Mouse (Mus musculus) hindbrain, postnatal 0 days (tissue): ENCODE results near the gene Pou6f2. TPM values are rescaled to one million over a fixed set of nuclear protein-coding genes. Genes with fewer than 3 reads are reported as not detected.

ENCODE experiments used
- ATAC-seq: fragments of 200-750 bp; cut with Nextera tagmentation; 2 replicates; pipeline ENCODE4 v1.8.0; 2017; ENCODE audit warnings: mild to moderate bottlenecking, moderate TSS enrichment, moderate library complexity
- DNase-seq: peaks from one replicate; pipeline ENCODE4 v3.0.0-alpha.2; 2015; ENCODE audit warnings: low spot score
- H3K27ac ChIP-seq: fragments of 300-500 bp; sonication (generic); 2 replicates; pipeline ENCODE4 v1.5.1; 2014; ENCODE audit warnings: mild to moderate bottlenecking
- H3K27me3 ChIP-seq: fragments of 300-500 bp; sonication (generic); 2 replicates; pipeline ENCODE4 v1.6.1; 2014; ENCODE audit warnings: low read length, mixed read lengths; ENCODE audit not compliant: insufficient read depth
- H3K36me3 ChIP-seq: fragments of 300-500 bp; sonication (generic); 2 replicates; pipeline ENCODE4 v1.6.1; 2014; ENCODE audit warnings: low read length, mixed read lengths; ENCODE audit not compliant: insufficient read depth
- H3K4me1 ChIP-seq: fragments of 300-500 bp; sonication (generic); 2 replicates; pipeline ENCODE4 v1.6.1; 2014; ENCODE audit warnings: antibody characterized with exemption, low read length, mixed read lengths; ENCODE audit not compliant: insufficient read depth
- H3K4me2 ChIP-seq: fragments of 300-500 bp; sonication (generic); 2 replicates; pipeline ENCODE4 v1.6.1; 2014; ENCODE audit warnings: low read depth, mild to moderate bottlenecking, low read length, moderate library complexity, mixed read lengths
- H3K4me3 ChIP-seq: fragments of 300-500 bp; sonication (generic); 2 replicates; pipeline ENCODE4 v1.5.1; 2014; ENCODE audit warnings: low read length
- H3K9ac ChIP-seq: fragments of 300-500 bp; sonication (generic); replicated peaks from 2 replicates; pipeline ENCODE4 v1.6.1; 2014; ENCODE audit warnings: mild to moderate bottlenecking, low read length, moderate library complexity, mixed read lengths
- H3K9me3 ChIP-seq: fragments of 300-500 bp; sonication (generic); 2 replicates; pipeline ENCODE4 v1.6.1; 2016; ENCODE audit warnings: low read length, mixed read lengths
- CTCF ChIP-seq: IDR thresholded peaks from 2 replicates; pipeline ENCODE4 v1.5.1; 2016; ENCODE audit warnings: antibody characterized with exemption, control low read depth, low read depth
- WGBS: fragments of 180-500 bp; shearing (Covaris S2); extraction: QIAGEN DNeasy Blood & Tissue Kit; methylation state at CpG from one replicate; pipeline ENCODE4 v1.1.7; 2014; 5-methylcytosine and 5-hydroxymethylcytosine counted together
- polyA plus RNA-seq: library from polyadenylated mRNA; unstranded; fragments of >200 nt; fragmentation: Nextera tagmentation; extraction: Ambion mirVana; gene quantifications from 2 replicates; pipeline ENCODE4 v1.2.1, GENCODE M21; 2015
- total RNA-seq: library from RNA; depleted of rRNA; stranded (reverse); fragments of >200 nt; gene quantifications from 2 replicates; pipeline ENCODE4 v1.2.3, GENCODE M21; 2014

Pou6f2 gene
- total and polyA plus RNA-seq, 2 experiments from 2014 or later: 2.9 to 4.4 TPM

- no peak for ATAC-seq
These were observed 233.3 kb downstream of the Pou6f2 start for GRCm38 (mm10) chr13:18164182-18164581.

DNA sequence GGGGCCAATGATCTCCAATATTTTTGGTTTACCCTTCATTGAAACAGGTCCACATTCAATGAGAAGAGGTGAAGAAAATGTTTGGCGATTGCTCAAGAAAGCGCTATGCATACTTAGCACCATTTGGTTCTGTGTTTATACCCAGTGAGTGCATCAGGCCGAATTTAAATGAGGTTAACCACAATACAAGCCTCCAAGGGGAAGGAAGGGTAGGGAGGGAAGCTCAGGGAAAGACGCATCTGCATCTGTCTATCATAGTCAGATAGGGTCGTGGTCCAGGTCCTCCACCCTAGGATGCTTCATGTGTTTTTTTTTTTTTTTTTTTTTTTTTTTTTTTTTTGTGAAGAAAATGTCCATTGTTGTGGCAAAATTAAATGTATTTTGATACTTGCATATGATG lies 236.9 kb downstream of the Pou6f2 start:
- ATAC-seq: no peak
- no peak overlapping the region for H3K27ac ChIP-seq
- H3K4me1 ChIP-seq: no peaks in the 10 kb centered on the region
- H3K9me3 ChIP-seq: no peaks in the 10 kb centered on the region
- 58% methylated on average over 5 of the region's 5 CpGs for whole genome bisulfite sequencing
- no peak for TF ChIP-seq CTCF
- DNase-seq: no peak
- H3K36me3 ChIP-seq: no peaks in the 10 kb centered on the region
- no peaks in the 10 kb centered on the region for H3K27me3 ChIP-seq
- H3K9ac ChIP-seq: no peak overlapping the region
- no peak overlapping the region for H3K4me3 ChIP-seq
- H3K4me2 ChIP-seq: no peak overlapping the region

More at GRCm38 (mm10) chr13:18164182-18164581, 233.3 kb downstream of the Pou6f2 start:
- no peaks in the 10 kb centered on the region for H3K4me1 ChIP-seq
- TF ChIP-seq CTCF: no peak
- no peak overlapping the region for H3K27ac ChIP-seq
- no peaks in the 10 kb centered on the region for H3K9me3 ChIP-seq
- H3K27me3 ChIP-seq: no peaks in the 10 kb centered on the region
- 97% methylated on average over 1 of the region's 1 CpGs for WGBS
- no peaks in the 10 kb centered on the region for H3K36me3 ChIP-seq
- H3K4me2 ChIP-seq: no peak overlapping the region
- H3K9ac ChIP-seq: no peak overlapping the region
- H3K4me3 ChIP-seq: no peak overlapping the region
- DNase-seq: no peak

DNA sequence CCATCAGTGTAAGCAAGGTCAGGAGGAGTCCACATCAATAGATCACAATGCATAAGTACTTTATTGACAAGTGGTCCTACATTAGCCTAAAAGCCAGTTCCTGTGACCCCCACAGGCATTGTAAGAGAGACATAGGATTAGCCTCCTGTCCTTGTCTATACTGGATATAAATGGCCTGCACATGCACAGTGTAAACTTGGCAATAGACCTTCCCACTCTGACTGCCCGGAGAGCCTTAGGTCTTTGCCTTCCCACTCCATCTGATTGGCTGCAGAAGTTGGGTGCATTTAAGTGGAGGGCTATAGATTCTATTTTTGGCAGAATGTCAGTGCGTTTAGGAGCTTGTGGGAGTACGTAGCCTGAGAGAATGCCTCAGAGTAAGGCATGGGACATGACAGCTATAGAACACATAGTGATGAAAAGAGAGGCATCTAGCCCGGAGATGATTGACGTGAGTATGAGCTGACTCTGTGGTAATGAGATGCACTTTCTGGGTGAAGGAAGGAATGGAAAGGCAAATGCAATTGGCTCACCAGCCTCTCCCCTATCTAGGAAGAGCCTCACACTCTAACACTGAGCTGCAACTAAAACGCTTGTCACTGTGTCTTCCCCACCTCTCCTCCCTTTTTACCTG lies 243.4 kb downstream of the Pou6f2 start:
- Histone ChIP-seq H3K9ac (no peak overlapping the region), H3K27ac (no peak overlapping the region), H3K4me1 (no peaks in the 10 kb centered on the region), H3K27me3 (no peaks in the 10 kb centered on the region), H3K4me3 (no peak overlapping the region), H3K36me3 (no peaks in the 10 kb centered on the region), H3K4me2 (no peak overlapping the region), H3K9me3 (no peaks in the 10 kb centered on the region)
- WGBS: 75% methylated on average over 6 of the region's 6 CpGs
- DNase-seq (no peak), ATAC-seq (no peak)
- no peak for TF ChIP-seq CTCF

- no peak overlapping the region for H3K9ac ChIP-seq
- 0 out of 2 replicates have a peak, but pooled peaks cover 5% of the 10 kb centered on the region for H3K4me1 ChIP-seq
- no peak overlapping the region for H3K4me2 ChIP-seq
- no peak overlapping the region for H3K4me3 ChIP-seq
- no peak for TF ChIP-seq CTCF
- WGBS: 81% methylated on average over 2 of the region's 2 CpGs
- no peak for DNase-seq
- no peaks in the 10 kb centered on the region for H3K27me3 ChIP-seq
- ATAC-seq: no peak
- H3K9me3 ChIP-seq: no peaks in the 10 kb centered on the region
- no peaks in the 10 kb centered on the region for H3K36me3 ChIP-seq
- H3K27ac ChIP-seq: no peak overlapping the region
These were observed 263.8 kb downstream of the Pou6f2 start for GRCm38 (mm10) chr13:18133646-18134045.

GRCm38 (mm10) chr13:18133193-18133592 lies 264.3 kb downstream of the Pou6f2 start:
- WGBS: 72% methylated on average over 5 of the region's 5 CpGs
- H3K9me3 ChIP-seq: no peaks in the 10 kb centered on the region
- H3K27ac ChIP-seq: no peak overlapping the region
- H3K27me3 ChIP-seq: no peaks in the 10 kb centered on the region
- H3K9ac ChIP-seq: no peak overlapping the region
- no peaks in the 10 kb centered on the region for H3K36me3 ChIP-seq
- no peak overlapping the region for H3K4me2 ChIP-seq
- H3K4me1 ChIP-seq: 0 out of 2 replicates have a peak, but pooled peaks cover 5% of the 10 kb centered on the region
- H3K4me3 ChIP-seq: no peak overlapping the region
- ATAC-seq (0 out of 2 replicates have a peak, but pooled peaks have one; percentile 15), DNase-seq (no peak)
- TF ChIP-seq CTCF: no peak

DNA sequence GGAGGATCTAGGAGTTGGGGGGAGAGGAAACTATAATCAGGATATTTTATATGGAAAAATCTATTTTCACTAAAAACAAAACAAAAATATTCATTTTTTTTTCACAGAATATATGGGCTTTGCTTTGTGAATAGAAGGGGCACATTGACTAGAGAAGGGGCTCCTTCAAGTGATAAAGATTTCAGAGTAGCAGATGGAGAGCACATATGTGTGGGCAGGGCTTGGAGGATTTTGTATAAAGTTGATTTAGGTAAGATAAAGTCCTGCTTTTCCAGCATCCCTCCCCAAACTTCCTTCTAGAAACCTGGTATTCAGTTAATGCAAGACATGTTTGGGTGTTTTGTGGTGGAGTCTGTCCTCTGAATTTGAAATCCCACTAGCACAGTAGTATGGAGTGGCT lies 266.2 kb downstream of the Pou6f2 start:
- no peak overlapping the region for H3K27ac ChIP-seq
- no peak overlapping the region for H3K4me2 ChIP-seq
- no peak for TF ChIP-seq CTCF
- H3K27me3 ChIP-seq: no peaks in the 10 kb centered on the region
- no peaks in the 10 kb centered on the region for H3K9me3 ChIP-seq
- H3K4me3 ChIP-seq: no peak overlapping the region
- H3K4me1 ChIP-seq: 0 out of 2 replicates have a peak, but pooled peaks cover 5% of the 10 kb centered on the region
- ATAC-seq (no peak), DNase-seq (no peak)
- H3K9ac ChIP-seq: no peak overlapping the region
- no peaks in the 10 kb centered on the region for H3K36me3 ChIP-seq

GRCm38 (mm10) chr13:18129697-18130096 lies 267.8 kb downstream of the Pou6f2 start:
- no peak overlapping the region for H3K9ac ChIP-seq
- H3K27me3 ChIP-seq: no peaks in the 10 kb centered on the region
- 13% methylated on average over 5 of the region's 5 CpGs for WGBS
- DNase-seq (no peak), ATAC-seq (no peak)
- H3K4me3 ChIP-seq: no peak overlapping the region
- no peaks in the 10 kb centered on the region for H3K9me3 ChIP-seq
- 0 out of 2 replicates have a peak, but pooled peaks cover 5% of the 10 kb centered on the region for H3K4me1 ChIP-seq
- no peak overlapping the region for H3K4me2 ChIP-seq
- H3K36me3 ChIP-seq: no peaks in the 10 kb centered on the region
- no peak overlapping the region for H3K27ac ChIP-seq
- no peak for TF ChIP-seq CTCF
